Comparison of ENCODE assay signal across 19 mouse cellular contexts in the genomic region with DNA sequence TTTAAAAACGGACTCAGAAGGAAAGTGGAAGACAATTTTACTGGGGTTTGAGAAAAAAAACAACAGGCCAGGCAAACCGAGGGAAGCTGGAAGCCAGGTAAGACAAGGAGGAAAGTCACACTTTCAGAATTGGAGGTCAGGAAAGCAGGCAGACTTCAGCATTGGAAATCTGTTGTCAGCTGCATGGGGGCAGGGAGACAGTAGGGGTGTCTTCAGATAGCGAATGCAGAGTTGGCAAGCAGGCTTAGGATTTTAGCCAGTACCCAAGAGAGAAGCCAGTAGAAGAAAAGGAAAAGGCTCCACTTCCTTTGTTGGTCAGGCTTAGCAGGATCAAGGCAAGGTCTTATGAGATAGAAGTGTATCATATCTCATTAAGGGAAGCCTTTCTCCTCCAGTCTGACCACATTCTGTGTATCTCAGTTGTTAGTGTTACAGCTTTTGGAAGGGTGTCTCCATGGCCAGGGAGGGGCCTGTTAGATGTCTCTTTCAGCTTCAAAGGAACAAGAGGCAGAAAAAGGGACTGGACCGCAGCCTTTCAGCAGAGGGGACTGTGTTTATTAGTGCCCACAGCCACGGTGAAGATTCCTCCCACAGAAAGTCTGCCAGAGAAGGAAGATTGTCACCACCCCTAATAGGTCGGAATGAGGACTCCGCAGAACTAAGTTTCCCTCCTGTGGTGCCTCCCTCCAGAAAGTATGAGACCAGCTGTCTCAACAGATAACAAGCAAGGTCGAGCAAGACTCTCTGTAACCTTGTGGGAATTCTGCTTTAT. TPM values are rescaled to one million over a fixed set of nuclear protein-coding genes. Genes with fewer than 3 reads are reported as not detected.
DNase-seq lines count a peak whose midpoint lies in the region; ATAC-seq and TF ChIP-seq lines count a peak whose summit lies in the region.
"Had no signal": no experiment of that assay in that cellular context is flagged by ENCODE, and none has a peak within 500 bp of the region (broad histone marks: within the 10 kb centered on the region; RNA-seq: fewer than 3 reads in every experiment).

No protein-coding gene starts in this region.

- H3K4me1 ChIP-seq in midbrain, embryonic 11.5 days (ENCODE audit: control insufficient read depth, insufficient read depth, low read length): no peaks in the 10 kb centered on the region
- H3K4me1 ChIP-seq in midbrain, embryonic 13.5 days (replicated peaks): peaks cover 2% of the 10 kb centered on the region; the same call in 1 of the 2 replicates
- peaks cover 3% of the 10 kb centered on the region for H3K4me1 ChIP-seq in liver, embryonic 16.5 days (ENCODE audit: control insufficient read depth, low read depth, low read length)
- H3K4me1 ChIP-seq in lung, adult 2 months (ENCODE audit: control insufficient read depth, insufficient read depth, low read length): no peaks in the 10 kb centered on the region
- peaks cover 16% of the 10 kb centered on the region for H3K4me1 ChIP-seq in midbrain, embryonic 10.5 days

- H3K36me3 ChIP-seq in midbrain, embryonic 11.5 days (ENCODE audit: control insufficient read depth, insufficient read depth, low read length): no peaks in the 10 kb centered on the region
- no peaks in the 10 kb centered on the region for H3K36me3 ChIP-seq in midbrain, embryonic 13.5 days
- no peaks in the 10 kb centered on the region for H3K36me3 ChIP-seq in liver, embryonic 16.5 days (ENCODE audit: control insufficient read depth, insufficient read depth)
- H3K36me3 ChIP-seq in midbrain, embryonic 10.5 days: no peaks in the 10 kb centered on the region

- no peak for TF ChIP-seq POLR2A in lung, adult 2 months (IDR thresholded peaks at IDR 0.05; ENCODE audit: borderline replicate concordance, extremely low read depth, low read depth, low read length)

- no peaks in the 10 kb centered on the region for H3K9me3 ChIP-seq in midbrain, embryonic 11.5 days (ENCODE audit: control insufficient read depth, low read length)
- H3K9me3 ChIP-seq in midbrain, embryonic 13.5 days: no peaks in the 10 kb centered on the region
- H3K9me3 ChIP-seq in liver, embryonic 16.5 days (replicated peaks; ENCODE audit: control insufficient read depth, low read length): no peaks in the 10 kb centered on the region
- H3K9me3 ChIP-seq in midbrain, embryonic 10.5 days (replicated peaks): no peaks in the 10 kb centered on the region

- no peaks in the 10 kb centered on the region for H3K27me3 ChIP-seq in midbrain, embryonic 11.5 days (ENCODE audit: control insufficient read depth, insufficient read depth, low read length)
- no peaks in the 10 kb centered on the region for H3K27me3 ChIP-seq in midbrain, embryonic 13.5 days
- H3K27me3 ChIP-seq in liver, embryonic 16.5 days (ENCODE audit: control insufficient read depth, insufficient read depth, low read depth, low read length): no peaks in the 10 kb centered on the region
- H3K27me3 ChIP-seq in midbrain, embryonic 10.5 days (ENCODE audit: low read depth, poor library complexity, severe bottlenecking): no peaks in the 10 kb centered on the region

- 58% methylated on average over 8 of the region's 8 CpGs for WGBS in midbrain, embryonic 11.5 days
- WGBS in midbrain, embryonic 13.5 days: 54% methylated on average over 8 of the region's 8 CpGs
- WGBS in liver, embryonic 16.5 days (ENCODE audit: insufficient replicate concordance): 28% methylated on average over 8 of the region's 8 CpGs
- WGBS in lung, adult 2 months: 58% methylated on average over 8 of the region's 8 CpGs
- WGBS in midbrain, embryonic 10.5 days: 63% methylated on average over 8 of the region's 8 CpGs

- no peak for ATAC-seq in midbrain, embryonic 11.5 days (ENCODE audit: low FRiP score)
- ATAC-seq in midbrain, embryonic 13.5 days: no peak
- peak; percentile 80 for ATAC-seq in liver, embryonic 16.5 days (ENCODE audit: low read depth)

- DNase-seq in adrenal gland, adult (ENCODE audit: inconsistent age in 2 of 2, low spot score in 1 of 2): peak; percentile 23 to 49
- DNase-seq in adrenal gland, adult 8-10 months: no peak
- peak; percentile 62 for DNase-seq in midbrain, embryonic 11.5 days (ENCODE audit: low spot score, missing footprints)
- no peak for DNase-seq in lung, adult 2 months
- no peak for DNase-seq in midbrain, embryonic 10.5 days (ENCODE audit: low spot score)
- DNase-seq in layer of hippocampus, postnatal 14 days (ENCODE audit: low spot score in 2 of 2): no peak
- DNase-seq: adrenal gland, postnatal 14 days; cerebellum, postnatal 36 days; lung, embryonic 14.5 days; thymus, postnatal 14 days had no signal

- no peak overlapping the region for H3K9ac ChIP-seq in midbrain, embryonic 11.5 days (ENCODE audit: low read length)
- no peak overlapping the region for H3K9ac ChIP-seq in midbrain, embryonic 13.5 days (replicated peaks)
- no peak overlapping the region for H3K9ac ChIP-seq in liver, embryonic 16.5 days (ENCODE audit: low read depth, low read length)
- H3K9ac ChIP-seq: lung, embryonic 14.5 days had no signal

- no peak overlapping the region for H3K4me3 ChIP-seq in midbrain, embryonic 11.5 days (ENCODE audit: low read depth, low read length)
- no peak overlapping the region for H3K4me3 ChIP-seq in midbrain, embryonic 13.5 days (replicated peaks)
- no peak overlapping the region for H3K4me3 ChIP-seq in liver, embryonic 16.5 days (ENCODE audit: low read depth, low read length)
- no peak overlapping the region for H3K4me3 ChIP-seq in lung, adult 2 months (replicated peaks; ENCODE audit: extremely low read depth, low read depth, low read length)
- H3K4me3 ChIP-seq in midbrain, embryonic 10.5 days: no peak overlapping the region
- H3K4me3 ChIP-seq: megakaryocyte, embryonic 14.5 days had no signal

- H3K27ac ChIP-seq in midbrain, embryonic 11.5 days (ENCODE audit: low read depth, low read length): no peak overlapping the region
- no peak overlapping the region for H3K27ac ChIP-seq in midbrain, embryonic 13.5 days
- H3K27ac ChIP-seq in liver, embryonic 16.5 days (ENCODE audit: low read length): 0 out of 2 replicates have a peak overlapping the region, but pooled peaks have one; percentile 9
- no peak overlapping the region for H3K27ac ChIP-seq in midbrain, embryonic 10.5 days (replicated peaks)

- TF ChIP-seq CTCF in lung, adult 2 months (IDR thresholded peaks at IDR 0.05; ENCODE audit: insufficient read depth, low read length): no peak

- H3K4me2 ChIP-seq in midbrain, embryonic 11.5 days: no peak overlapping the region
- H3K4me2 ChIP-seq in midbrain, embryonic 13.5 days (replicated peaks): no peak overlapping the region
- H3K4me2 ChIP-seq in liver, embryonic 16.5 days (ENCODE audit: low read depth, low read length): 0 out of 2 replicates have a peak overlapping the region, but pooled peaks have one; percentile 12
- H3K4me2 ChIP-seq: lung, embryonic 14.5 days had no signal

RNA-seq across cellular contexts. Expression of a gene that starts 18.0 kb away (rescaled TPM):
- total RNA-seq in adrenal gland, adult 8-10 months (2022): 100 to 1,000 TPM; 112 to 216 (median 160) TPM
- 12.4 and 12.8 TPM in 2 replicates for polyA plus RNA-seq in midbrain, embryonic 11.5 days (2014; fragmentation: Nextera tagmentation; extraction: Ambion mirVana)
- polyA plus RNA-seq in midbrain, embryonic 13.5 days (2015; fragmentation: Nextera tagmentation; extraction: Ambion mirVana): 9.0 and 11.7 TPM in 2 replicates
- 70.3 and 80.8 TPM in 2 replicates for polyA plus RNA-seq in liver, embryonic 16.5 days (2015; fragmentation: Nextera tagmentation; extraction: Ambion mirVana)
- polyA plus RNA-seq in lung, adult 2 months (2012; rRNA removed): 53.4 and 72.3 TPM in 2 replicates
- 12.6 and 13.2 TPM in 2 replicates for polyA plus RNA-seq in midbrain, embryonic 10.5 days (2016; fragmentation: Nextera tagmentation; extraction: Ambion mirVana)
- 10 to 100 TPM; 42.7 to 43.5 TPM for total RNA-seq in layer of hippocampus, postnatal 14 days (2021)

RNA-seq across cellular contexts. Expression of a gene that starts 33.2 kb away (rescaled TPM):
- total RNA-seq in adrenal gland, adult 8-10 months (2022): not detected
- polyA plus RNA-seq in midbrain, embryonic 11.5 days (2014; fragmentation: Nextera tagmentation; extraction: Ambion mirVana): not detected in 2 replicates
- polyA plus RNA-seq in midbrain, embryonic 13.5 days (2015; fragmentation: Nextera tagmentation; extraction: Ambion mirVana): not detected in 2 replicates
- not detected in 2 replicates for polyA plus RNA-seq in liver, embryonic 16.5 days (2015; fragmentation: Nextera tagmentation; extraction: Ambion mirVana)
- 0.17 TPM in 1 of 2 replicates, not detected in the other for polyA plus RNA-seq in lung, adult 2 months (2012; rRNA removed)
- polyA plus RNA-seq in midbrain, embryonic 10.5 days (2016; fragmentation: Nextera tagmentation; extraction: Ambion mirVana): not detected in 2 replicates
- under 1 TPM in 1 of 2 experiments, not detected in 1; 0.55 TPM for total RNA-seq in layer of hippocampus, postnatal 14 days (2021)
- total RNA-seq: adrenal gland, postnatal 14 days; granulocyte monocyte progenitor cell, adult 5-6 weeks; left cerebral cortex, postnatal 25 days had no signal
- polyA plus RNA-seq: embryonic facial prominence, embryonic 14.5 days; forebrain, embryonic 11.5 days; intestine, embryonic 14.5 days; kidney, embryonic 16.5 days; lung, embryonic 14.5 days had no signal

Comparison
In these comparisons a context has a peak if more than half of its experiments do, and no peak if none do; other contexts are left out.
1. DNase-seq: peak in adrenal gland, adult (2 of 2) and midbrain, embryonic 11.5 days (single experiment); none in adrenal gland, adult 8-10 months (single experiment), lung, adult 2 months (single experiment), midbrain, embryonic 10.5 days (single experiment) and layer of hippocampus, postnatal 14 days (0 of 2).